Mouse (Mus musculus): Measurements from ENCODE around the gene Orm1.
"Not testable (repeated sequence)": the region's sequence is repeated elsewhere in the genome, so short reads cannot be mapped to it uniquely, and the experiment has no call there.

Gene Orm1

GRCm38 (mm10) chr4:63344295-63344694, at the start of gene Orm1:
Orm1 (plus strand) TSS chr4:63344560.
- no peak for DNase-seq (ENCODE audit: low read depth)

- DNase-seq (ENCODE audit: low read depth) = no peak
These were observed 48.7 kb upstream of the Orm1 start for GRCm38 (mm10) chr4:63295641-63296040.

GRCm38 (mm10) chr4:63296263-63296662, 48.1 kb upstream of the Orm1 start:
- no peak for DNase-seq (ENCODE audit: low read depth)

- no peak for DNase-seq (ENCODE audit: low read depth)
These were observed 47.5 kb upstream of the Orm1 start for GRCm38 (mm10) chr4:63296876-63297275.

GRCm38 (mm10) chr4:63298191-63298590, 46.2 kb upstream of the Orm1 start:
- DNase-seq (ENCODE audit: low read depth) = no peak

- DNase-seq (ENCODE audit: low read depth) = no peak
These were observed 41.7 kb upstream of the Orm1 start for GRCm38 (mm10) chr4:63302641-63303040.

GRCm38 (mm10) chr4:63307175-63308062, 36.9 kb upstream of the Orm1 start:
- no peak for DNase-seq (ENCODE audit: low read depth)

GRCm38 (mm10) chr4:63308316-63308715, 36.0 kb upstream of the Orm1 start:
- no peak for DNase-seq (ENCODE audit: low read depth)

GRCm38 (mm10) chr4:63310247-63310855, 34.0 kb upstream of the Orm1 start:
- DNase-seq (ENCODE audit: low read depth) = peak; percentile 90

- peak; percentile 84 for DNase-seq (ENCODE audit: low read depth)
These were observed 32.9 kb upstream of the Orm1 start for GRCm38 (mm10) chr4:63311426-63311825.

GRCm38 (mm10) chr4:63314063-63314462, 30.3 kb upstream of the Orm1 start:
- DNase-seq (ENCODE audit: low read depth) = no peak

- peak; percentile 91 for DNase-seq (ENCODE audit: low read depth)
These were observed 28.1 kb upstream of the Orm1 start for GRCm38 (mm10) chr4:63316076-63316746.

- DNase-seq (ENCODE audit: low read depth) = not testable (repeated sequence)
These were observed 24.8 kb upstream of the Orm1 start for GRCm38 (mm10) chr4:63319566-63319965.

GRCm38 (mm10) chr4:63323275-63323815, 21.0 kb upstream of the Orm1 start:
- no peak for DNase-seq (ENCODE audit: low read depth)

- DNase-seq (ENCODE audit: low read depth) = no peak
These were observed 11.0 kb upstream of the Orm1 start for GRCm38 (mm10) chr4:63333403-63333802.

GRCm38 (mm10) chr4:63338414-63339076, 5.8 kb upstream of the Orm1 start:
- DNase-seq (ENCODE audit: low read depth) = no peak

- DNase-seq (ENCODE audit: low read depth) = no peak
These were observed 1.9 kb upstream of the Orm1 start for GRCm38 (mm10) chr4:63342491-63342890.

- DNase-seq (ENCODE audit: low read depth) = no peak
These were observed 752 bp upstream of the Orm1 start for GRCm38 (mm10) chr4:63343608-63344007.

- no peak for DNase-seq (ENCODE audit: low read depth)
These were observed 901 bp downstream of the Orm1 start for GRCm38 (mm10) chr4:63345261-63345660.

- no peak for DNase-seq (ENCODE audit: low read depth)
These were observed 2.3 kb downstream of the Orm1 start for GRCm38 (mm10) chr4:63346659-63347058.

- DNase-seq (ENCODE audit: low read depth) = no peak
These were observed 4.2 kb downstream of the Orm1 start for GRCm38 (mm10) chr4:63348524-63348923.
